Mouse (Mus musculus): ENCODE results near the gene Xcl1.

Gene Xcl1

DNA sequence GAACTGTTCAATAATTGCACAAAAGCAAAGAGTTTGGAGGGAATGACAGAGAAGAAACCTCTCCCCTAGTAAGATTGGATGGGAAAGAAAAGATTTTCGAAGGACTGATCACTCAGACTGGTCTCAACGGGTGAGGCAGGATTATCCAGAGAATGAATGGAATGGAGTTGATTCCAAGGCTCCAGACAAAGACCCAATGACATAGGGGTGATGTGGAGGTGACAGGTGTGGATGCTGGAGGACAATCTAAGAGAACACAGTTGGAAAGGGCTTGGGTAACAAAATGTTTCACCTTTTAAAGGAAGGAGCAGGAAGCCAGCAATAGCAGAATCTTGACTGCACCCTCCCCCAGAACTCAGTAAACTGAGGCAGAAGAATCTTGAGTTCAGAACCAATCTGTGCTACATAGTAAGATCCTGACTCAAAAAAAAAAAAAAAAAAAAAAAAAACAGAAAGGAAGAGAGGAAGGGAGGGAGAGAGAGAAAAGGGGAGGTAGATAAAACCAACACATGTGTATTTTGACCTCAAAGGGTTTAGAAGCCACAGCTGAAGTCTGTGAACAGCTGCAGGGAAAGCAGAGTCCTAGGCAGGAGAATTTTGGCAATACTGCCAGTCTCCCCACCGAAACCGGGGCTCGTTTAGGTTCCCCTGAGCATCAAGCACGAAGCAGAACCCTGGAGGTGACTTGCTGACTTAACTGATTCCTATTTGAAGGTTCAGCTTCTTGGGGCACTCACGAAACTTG lies 20.3 kb upstream of the Xcl1 start:
- Histone ChIP-seq H3K36me3 (ENCODE audit: control insufficient read depth, insufficient read depth, low read length, poor library complexity, severe bottlenecking) (no peaks in the 10 kb centered on the region), H3K27me3 (ENCODE audit: control insufficient read depth, insufficient read depth, low read length, poor library complexity, severe bottlenecking) (no peaks in the 10 kb centered on the region)
- no peak for DNase-seq (ENCODE audit: low read depth, low spot score)

DNA sequence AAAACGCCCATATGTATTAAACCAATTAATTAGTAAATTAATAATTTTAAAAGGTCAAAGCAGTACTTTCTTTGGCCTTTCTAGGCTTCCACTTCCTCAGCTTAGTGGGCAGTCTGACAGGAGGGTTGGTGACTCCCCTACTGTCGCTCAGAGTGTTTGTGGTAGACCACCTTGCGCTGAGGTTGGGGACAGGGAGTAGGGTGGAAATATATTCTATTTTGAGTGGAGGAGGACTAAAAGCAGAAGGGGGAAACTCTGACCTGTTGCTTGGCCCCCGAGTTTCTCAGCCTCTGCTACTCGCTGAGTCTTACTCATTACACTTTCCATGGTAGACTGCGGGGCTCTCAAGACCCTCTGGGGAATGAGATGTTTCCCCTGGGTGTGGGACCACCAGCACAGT lies 18.2 kb upstream of the Xcl1 start:
- Histone ChIP-seq H3K27me3 (ENCODE audit: control insufficient read depth, insufficient read depth, low read length, poor library complexity, severe bottlenecking) (no peaks in the 10 kb centered on the region), H3K36me3 (ENCODE audit: control insufficient read depth, insufficient read depth, low read length, poor library complexity, severe bottlenecking) (no peaks in the 10 kb centered on the region)
- DNase-seq (ENCODE audit: low read depth, low spot score): no peak

DNA sequence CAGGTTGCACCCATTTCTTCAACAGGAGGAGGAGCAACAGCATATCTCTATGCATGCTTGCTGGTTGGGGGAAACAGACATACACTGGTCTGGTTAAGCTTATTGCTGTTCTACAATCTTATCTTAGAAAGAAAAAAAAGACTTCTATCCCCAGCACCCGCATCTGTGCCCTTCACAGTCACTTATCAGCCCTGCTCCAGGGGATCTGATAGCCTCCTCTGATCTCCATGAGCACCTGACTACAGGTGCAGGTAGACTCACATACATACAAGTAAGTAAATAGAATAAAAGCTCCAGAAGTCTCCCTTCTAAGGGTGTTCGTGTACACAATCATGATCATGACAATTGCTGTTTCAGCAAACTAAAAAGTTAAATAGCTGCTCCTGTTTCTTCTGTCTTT lies 733 bp upstream of the Xcl1 start:
- H3K27me3 ChIP-seq (ENCODE audit: control insufficient read depth, insufficient read depth, low read length, poor library complexity, severe bottlenecking): no peaks in the 10 kb centered on the region
- no peaks in the 10 kb centered on the region for H3K36me3 ChIP-seq (ENCODE audit: control insufficient read depth, insufficient read depth, low read length, poor library complexity, severe bottlenecking)
- DNase-seq (ENCODE audit: low read depth, low spot score): no peak

DNA sequence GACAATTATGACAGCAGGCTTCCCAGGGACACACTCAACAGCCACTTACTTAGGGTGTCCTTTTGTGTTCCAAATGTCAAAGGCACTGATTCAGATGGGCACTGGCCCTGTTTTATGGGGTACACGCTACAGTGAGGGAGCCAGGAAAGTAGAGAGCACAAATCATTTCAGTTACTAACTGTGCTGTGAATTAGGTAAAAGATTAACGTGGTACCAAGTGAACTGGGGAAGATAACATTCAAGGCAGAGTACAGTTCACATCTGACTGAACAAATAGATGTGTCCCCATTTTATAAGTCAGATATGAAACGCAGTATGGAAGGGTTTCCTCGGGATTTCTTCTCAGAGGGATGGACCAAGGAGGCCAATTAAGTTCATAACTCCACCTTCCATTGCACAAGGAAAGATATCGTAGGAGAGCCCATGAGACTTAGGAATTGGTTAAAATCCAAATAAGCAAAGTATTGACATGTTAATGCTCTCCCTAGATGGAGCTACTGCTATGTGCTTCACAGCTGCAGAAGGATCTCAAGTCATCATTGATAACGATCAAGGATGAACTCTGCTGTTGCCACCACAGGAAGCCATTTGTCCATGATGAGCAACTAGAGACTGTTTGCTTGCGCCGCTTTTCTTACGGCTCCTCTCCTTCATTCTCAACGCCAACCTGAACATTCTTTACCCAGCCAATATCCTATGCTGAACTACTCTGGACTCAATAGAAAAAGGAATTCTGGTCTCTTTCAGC lies 1.7 kb downstream of the Xcl1 start:
- no peak for DNase-seq (ENCODE audit: low read depth, low spot score)
- no peaks in the 10 kb centered on the region for H3K27me3 ChIP-seq (ENCODE audit: control insufficient read depth, insufficient read depth, low read length, poor library complexity, severe bottlenecking)
- no peaks in the 10 kb centered on the region for H3K36me3 ChIP-seq (ENCODE audit: control insufficient read depth, insufficient read depth, low read length, poor library complexity, severe bottlenecking)

DNA sequence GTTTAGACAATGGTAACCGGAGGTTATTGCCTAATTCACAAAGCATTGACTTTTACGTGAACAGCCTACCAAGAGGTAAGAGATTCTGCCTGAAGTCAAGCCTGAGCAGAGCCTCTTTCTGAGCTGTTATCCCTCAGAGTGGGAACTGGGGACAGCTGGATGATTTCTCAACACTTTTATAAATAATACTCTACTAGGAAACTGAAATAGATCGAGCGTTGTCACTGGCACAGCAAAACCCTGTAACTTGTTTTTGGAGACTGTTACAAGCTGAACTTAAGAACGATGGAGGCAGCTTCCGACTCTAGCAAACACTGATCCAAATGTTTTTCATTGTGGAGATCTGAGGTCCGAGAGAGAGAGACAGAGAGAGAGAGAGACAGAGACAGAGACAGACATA lies 4.2 kb downstream of the Xcl1 start:
- Histone ChIP-seq H3K36me3 (ENCODE audit: control insufficient read depth, insufficient read depth, low read length, poor library complexity, severe bottlenecking) (no peaks in the 10 kb centered on the region), H3K27me3 (ENCODE audit: control insufficient read depth, insufficient read depth, low read length, poor library complexity, severe bottlenecking) (no peaks in the 10 kb centered on the region)
- DNase-seq (ENCODE audit: low read depth, low spot score): no peak

DNA sequence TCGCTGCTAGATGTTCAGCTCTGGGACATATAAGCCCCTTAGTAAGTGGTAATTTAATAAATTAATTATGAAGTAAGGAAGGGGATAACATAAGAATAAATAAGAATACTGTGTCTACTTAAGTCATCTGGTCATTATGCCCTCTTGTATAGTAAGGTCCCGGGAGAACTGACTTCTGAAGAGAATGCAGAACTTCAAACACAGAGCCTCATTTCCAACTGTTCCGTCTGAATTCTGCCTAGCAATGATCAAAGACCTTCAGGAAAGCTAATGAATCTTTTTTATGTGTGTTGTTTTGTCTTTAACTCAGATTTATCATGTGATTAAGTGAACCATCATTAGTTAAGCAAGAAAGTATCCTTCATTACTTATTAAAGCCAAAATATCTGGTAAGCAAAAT lies 5.3 kb downstream of the Xcl1 start:
- no peak for DNase-seq (ENCODE audit: low read depth, low spot score)
- no peaks in the 10 kb centered on the region for H3K36me3 ChIP-seq (ENCODE audit: control insufficient read depth, insufficient read depth, low read length, poor library complexity, severe bottlenecking)
- no peaks in the 10 kb centered on the region for H3K27me3 ChIP-seq (ENCODE audit: control insufficient read depth, insufficient read depth, low read length, poor library complexity, severe bottlenecking)

DNA sequence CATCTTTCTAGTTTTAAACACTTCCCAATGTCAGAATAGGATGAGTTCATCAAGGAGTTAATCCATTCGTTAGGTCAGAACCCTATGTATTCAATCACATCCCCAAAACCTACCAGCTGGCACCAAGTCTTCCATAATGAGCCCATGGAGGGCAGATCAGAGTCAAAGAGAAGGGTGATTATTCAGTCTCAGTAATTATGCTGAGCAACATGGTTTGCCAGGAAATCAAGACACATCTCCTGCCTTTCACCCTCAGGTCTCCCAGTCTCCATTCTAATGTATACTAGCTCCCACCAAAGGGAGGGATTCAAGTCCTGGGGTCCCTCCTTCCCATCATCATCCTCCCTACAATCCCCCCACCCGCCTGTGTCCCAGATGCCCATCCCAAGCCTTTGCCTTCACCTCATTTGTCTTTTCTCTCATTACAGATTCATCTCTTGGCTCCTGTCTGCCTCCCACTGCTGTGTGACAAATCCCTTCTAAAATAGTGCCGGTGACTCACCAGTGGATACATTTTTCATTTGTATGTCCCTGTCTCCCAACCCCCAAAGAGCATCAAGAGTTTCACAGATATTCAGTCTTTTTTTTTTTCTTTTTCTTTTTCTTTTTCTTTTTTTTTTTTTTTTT lies 8.7 kb downstream of the Xcl1 start:
- DNase-seq (ENCODE audit: low read depth, low spot score): no peak
- no peaks in the 10 kb centered on the region for H3K36me3 ChIP-seq (ENCODE audit: control insufficient read depth, insufficient read depth, low read length, poor library complexity, severe bottlenecking)
- H3K27me3 ChIP-seq (ENCODE audit: control insufficient read depth, insufficient read depth, low read length, poor library complexity, severe bottlenecking): no peaks in the 10 kb centered on the region

DNA sequence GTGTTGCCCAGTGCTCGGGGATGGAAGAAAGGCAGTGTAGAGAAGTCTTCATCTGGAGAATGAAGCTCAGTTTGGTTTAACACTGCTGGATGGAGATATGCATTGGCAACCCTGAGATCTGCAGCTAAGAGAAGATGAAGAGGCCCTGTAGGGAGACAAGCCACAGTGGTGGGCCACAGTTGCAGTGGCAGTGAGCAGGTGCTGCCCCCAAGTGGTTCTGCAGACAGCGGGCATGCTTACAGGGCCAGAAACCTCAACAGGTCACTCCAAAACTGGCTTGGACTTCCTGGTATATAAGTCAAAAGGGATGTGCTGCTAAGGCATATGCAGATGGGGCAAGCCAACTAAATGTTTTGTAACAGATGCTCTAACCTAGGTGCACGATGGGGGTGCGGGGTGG lies 30.3 kb downstream of the Xcl1 start:
- DNase-seq (ENCODE audit: low read depth, low spot score): peak; percentile 75
- Histone ChIP-seq H3K27me3 (ENCODE audit: control insufficient read depth, insufficient read depth, low read length, poor library complexity, severe bottlenecking) (no peaks in the 10 kb centered on the region), H3K36me3 (ENCODE audit: control insufficient read depth, insufficient read depth, low read length, poor library complexity, severe bottlenecking) (no peaks in the 10 kb centered on the region)

DNA sequence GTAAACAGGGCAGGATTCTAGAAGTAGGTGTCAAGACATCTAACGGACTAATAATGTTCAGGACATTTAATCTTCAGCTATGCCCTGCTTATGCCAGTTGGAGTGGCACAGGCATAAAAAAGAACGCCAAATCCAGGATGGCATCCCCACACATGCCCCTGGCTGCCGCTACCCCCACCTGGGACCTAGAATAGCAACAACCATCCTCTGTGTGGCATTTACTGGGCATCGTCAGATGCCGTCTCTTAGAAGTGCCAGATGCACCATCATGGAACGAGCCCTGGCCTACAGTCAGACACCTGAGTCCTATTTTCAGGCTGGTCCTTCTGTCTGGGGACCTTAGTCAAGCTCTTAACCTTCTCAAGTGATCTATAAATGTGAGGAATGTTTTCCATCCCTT lies 34.6 kb downstream of the Xcl1 start:
- H3K36me3 ChIP-seq (ENCODE audit: control insufficient read depth, insufficient read depth, low read length, poor library complexity, severe bottlenecking): no peaks in the 10 kb centered on the region
- no peak for DNase-seq (ENCODE audit: low read depth, low spot score)
- H3K27me3 ChIP-seq (ENCODE audit: control insufficient read depth, insufficient read depth, low read length, poor library complexity, severe bottlenecking): no peaks in the 10 kb centered on the region

DNA sequence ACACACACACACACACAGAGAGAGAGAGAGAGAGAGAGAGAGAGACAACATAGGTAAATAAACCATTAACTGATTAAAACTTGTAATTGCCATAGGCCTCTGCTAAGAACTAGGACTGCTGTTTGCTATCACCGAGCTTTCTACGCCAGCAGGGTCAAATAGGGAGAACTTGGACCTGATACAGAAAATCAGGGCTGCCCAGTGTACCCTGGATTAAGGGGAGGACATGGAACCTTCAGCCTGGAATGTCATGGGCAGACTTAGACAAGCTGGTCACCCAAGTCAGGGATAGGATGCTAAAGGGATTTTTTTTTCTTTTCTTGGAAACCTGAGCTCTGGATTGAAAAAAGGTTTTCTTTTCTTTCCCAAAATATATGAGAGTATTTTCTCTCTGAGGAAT lies 35.1 kb downstream of the Xcl1 start:
- no peaks in the 10 kb centered on the region for H3K36me3 ChIP-seq (ENCODE audit: control insufficient read depth, insufficient read depth, low read length, poor library complexity, severe bottlenecking)
- no peaks in the 10 kb centered on the region for H3K27me3 ChIP-seq (ENCODE audit: control insufficient read depth, insufficient read depth, low read length, poor library complexity, severe bottlenecking)
- DNase-seq (ENCODE audit: low read depth, low spot score): no peak

DNA sequence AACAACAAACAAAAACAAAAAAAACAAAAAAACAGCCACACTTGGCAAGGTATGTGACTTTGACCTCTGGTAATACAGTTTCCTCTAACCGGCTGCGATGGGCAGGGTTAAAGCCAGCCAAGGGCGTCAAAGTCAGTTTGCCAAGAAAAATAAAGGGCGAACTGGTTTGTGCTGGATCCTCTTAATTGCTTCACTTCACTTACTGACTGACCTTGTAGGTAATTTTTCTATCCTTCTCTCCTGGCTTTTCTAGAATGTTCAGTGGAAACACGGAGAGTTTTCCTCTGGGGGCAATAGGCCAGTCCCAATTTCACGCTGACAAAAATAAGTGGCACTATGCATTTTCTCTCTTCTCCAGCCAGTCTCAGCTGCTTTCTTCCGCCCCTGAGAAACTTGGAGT lies 35.8 kb downstream of the Xcl1 start:
- Histone ChIP-seq H3K27me3 (ENCODE audit: control insufficient read depth, insufficient read depth, low read length, poor library complexity, severe bottlenecking) (no peaks in the 10 kb centered on the region), H3K36me3 (ENCODE audit: control insufficient read depth, insufficient read depth, low read length, poor library complexity, severe bottlenecking) (no peaks in the 10 kb centered on the region)
- no peak for DNase-seq (ENCODE audit: low read depth, low spot score)

DNA sequence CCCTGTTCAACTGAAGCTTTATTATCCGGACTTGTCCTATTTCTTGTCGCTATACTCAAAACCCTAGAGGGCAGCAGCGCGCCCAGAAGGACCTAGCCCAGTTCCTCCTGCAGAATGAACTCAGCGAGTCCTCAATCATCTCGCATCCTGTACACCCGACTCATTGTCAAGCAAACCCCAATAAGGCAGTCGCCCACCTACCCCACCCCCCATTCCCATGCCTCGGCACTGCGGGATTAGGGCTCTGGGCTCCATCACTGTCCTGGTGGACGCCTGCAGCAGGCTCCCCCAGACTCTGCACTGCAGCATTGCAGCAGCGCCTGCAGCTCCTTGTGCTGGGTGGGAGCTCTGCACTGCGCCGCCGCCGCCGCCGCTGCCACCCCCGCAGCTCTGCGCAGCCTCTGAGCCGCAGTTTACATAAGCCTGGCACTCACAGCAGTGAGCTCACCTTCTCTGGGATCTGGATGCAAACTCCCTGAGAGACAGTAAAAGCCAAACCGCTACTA lies 36.4 kb downstream of the Xcl1 start:
- peak; percentile 78 for DNase-seq (ENCODE audit: low read depth, low spot score)

DNA sequence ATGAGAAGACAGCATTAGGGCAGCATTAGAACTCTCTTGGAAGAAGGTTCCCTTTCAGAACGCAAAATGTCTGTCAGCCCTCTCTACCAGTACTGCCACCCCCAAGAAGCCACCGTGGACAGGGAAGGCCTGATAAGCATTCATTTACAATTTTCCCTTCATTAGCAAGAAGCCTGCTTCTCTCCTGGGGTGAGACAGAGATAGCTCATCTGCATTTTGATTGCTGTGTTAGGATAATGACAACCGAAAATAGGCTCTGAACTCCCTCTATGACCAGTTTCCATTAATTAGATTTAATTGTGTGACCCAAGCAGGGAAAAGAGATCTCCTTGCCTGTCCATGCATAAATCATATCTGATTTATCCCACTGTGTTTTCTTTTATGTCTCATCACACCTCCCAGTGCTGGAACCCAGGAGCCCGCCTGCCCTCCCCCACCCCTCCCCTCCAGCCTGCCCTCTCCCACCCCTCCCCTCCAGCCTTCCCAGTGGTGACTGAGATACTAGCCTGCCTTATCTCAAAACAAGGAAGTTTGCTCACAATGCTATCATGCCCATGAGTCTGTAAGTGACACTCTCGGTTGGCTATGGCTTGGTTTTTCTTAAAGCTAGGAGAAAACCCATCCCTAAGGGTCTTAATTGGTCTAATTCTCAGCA lies 38.0 kb downstream of the Xcl1 start:
- Histone ChIP-seq H3K27me3 (ENCODE audit: control insufficient read depth, insufficient read depth, low read length, poor library complexity, severe bottlenecking) (no peaks in the 10 kb centered on the region), H3K36me3 (ENCODE audit: control insufficient read depth, insufficient read depth, low read length, poor library complexity, severe bottlenecking) (no peaks in the 10 kb centered on the region)
- no peak for DNase-seq (ENCODE audit: low read depth, low spot score)

More for the DNA sequence above, 36.4 kb downstream of the Xcl1 start:
- no peaks in the 10 kb centered on the region for H3K27me3 ChIP-seq (ENCODE audit: control insufficient read depth, insufficient read depth, low read length, poor library complexity, severe bottlenecking)
- no peaks in the 10 kb centered on the region for H3K36me3 ChIP-seq (ENCODE audit: control insufficient read depth, insufficient read depth, low read length, poor library complexity, severe bottlenecking)

DNA sequence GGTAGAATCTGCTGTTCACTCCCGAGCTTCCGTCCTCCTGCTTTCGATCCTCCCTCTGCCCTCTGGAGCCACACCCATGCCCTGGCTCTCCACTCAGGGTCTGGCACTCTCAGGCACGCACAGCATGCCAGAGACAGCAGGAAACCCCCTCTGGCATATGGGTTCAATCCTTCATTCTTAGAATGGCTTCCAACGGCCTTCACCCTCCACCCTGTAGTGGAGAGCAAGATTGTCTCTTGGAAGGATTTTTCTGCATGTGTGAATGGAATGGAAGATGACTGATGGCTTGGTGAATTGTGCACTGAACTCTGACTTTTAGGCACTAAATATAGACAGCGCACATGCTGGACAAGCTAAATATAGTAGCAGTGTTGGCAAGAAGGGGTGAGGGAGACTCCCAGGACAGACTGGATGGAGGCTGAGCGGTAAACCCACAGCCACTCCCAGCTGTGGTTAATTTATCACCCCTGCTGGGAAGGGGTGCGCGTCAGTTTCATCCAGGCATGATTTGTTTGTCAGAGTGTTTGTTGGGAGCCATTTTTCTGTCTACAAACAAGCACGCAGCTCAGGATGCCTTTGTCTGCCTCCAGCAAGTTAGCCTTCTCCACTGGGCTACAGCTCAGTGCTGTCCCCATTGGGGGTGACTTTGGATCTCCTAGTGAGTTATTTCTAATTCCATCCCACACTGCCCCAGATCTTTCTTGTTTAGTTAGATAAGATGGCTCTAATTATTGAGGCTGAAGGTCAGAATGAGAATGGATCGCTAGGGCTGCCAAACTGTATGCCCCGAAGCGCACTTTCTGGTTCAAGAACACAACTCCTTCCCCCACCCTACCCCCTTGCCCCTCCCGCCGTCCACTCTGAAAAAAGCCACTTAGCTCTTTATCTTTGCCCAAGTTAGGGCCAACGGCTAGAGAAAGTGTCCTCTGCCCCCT lies 38.8 kb downstream of the Xcl1 start:
- DNase-seq (ENCODE audit: low read depth, low spot score): no peak

More for the DNA sequence above, 38.8 kb downstream of the Xcl1 start:
- Histone ChIP-seq H3K36me3 (ENCODE audit: control insufficient read depth, insufficient read depth, low read length, poor library complexity, severe bottlenecking) (no peaks in the 10 kb centered on the region), H3K27me3 (ENCODE audit: control insufficient read depth, insufficient read depth, low read length, poor library complexity, severe bottlenecking) (no peaks in the 10 kb centered on the region)
